Mouse (Mus musculus): ENCODE results near the gene Zzef1. TPM values are rescaled to one million over a fixed set of nuclear protein-coding genes. Genes with fewer than 3 reads are reported as not detected.

Gene Zzef1
- polyA plus RNA-seq, 1 experiment from 2014 or later = 21.6 TPM

GRCm38 (mm10) chr11:72847831-72848628 is 52.0 kb downstream of the Zzef1 start:
- no peak overlapping the region for H3K9ac ChIP-seq (replicated peaks; ENCODE audit: low read depth, low read length)
- no peaks in the 10 kb centered on the region for H3K4me1 ChIP-seq (ENCODE audit: control insufficient read depth, insufficient read depth, low read length)
- ATAC-seq (ENCODE audit: low read depth) = no peak
- no peaks in the 10 kb centered on the region for H3K9me3 ChIP-seq (ENCODE audit: control insufficient read depth, low read length)
- H3K27ac ChIP-seq (ENCODE audit: low read depth, low read length) = no peak overlapping the region
- no peak overlapping the region for H3K4me3 ChIP-seq (ENCODE audit: low read depth, low read length)
- peaks cover 58% of the 10 kb centered on the region for H3K36me3 ChIP-seq (ENCODE audit: control insufficient read depth, insufficient read depth, low read length)
- no peak overlapping the region for H3K4me2 ChIP-seq (ENCODE audit: low read depth, low read length)
- 96% methylated on average over 1 of the region's 1 CpGs for WGBS
- H3K27me3 ChIP-seq (ENCODE audit: control insufficient read depth, insufficient read depth, low read length) = no peaks in the 10 kb centered on the region

- H3K4me3 ChIP-seq (ENCODE audit: low read depth, low read length) = no peak overlapping the region
- no peak overlapping the region for H3K27ac ChIP-seq (ENCODE audit: low read depth, low read length)
- ATAC-seq (ENCODE audit: low read depth) = no peak
- H3K36me3 ChIP-seq (ENCODE audit: control insufficient read depth, insufficient read depth, low read length) = peaks cover 57% of the 10 kb centered on the region
- H3K27me3 ChIP-seq (ENCODE audit: control insufficient read depth, insufficient read depth, low read length) = no peaks in the 10 kb centered on the region
- no peaks in the 10 kb centered on the region for H3K9me3 ChIP-seq (ENCODE audit: control insufficient read depth, low read length)
- H3K4me1 ChIP-seq (ENCODE audit: control insufficient read depth, insufficient read depth, low read length) = no peaks in the 10 kb centered on the region
- no peak overlapping the region for H3K9ac ChIP-seq (replicated peaks; ENCODE audit: low read depth, low read length)
- no peak overlapping the region for H3K4me2 ChIP-seq (ENCODE audit: low read depth, low read length)
- WGBS = 84% methylated on average over 9 of the region's 9 CpGs
Observed at GRCm38 (mm10) chr11:72850419-72851131, 54.5 kb downstream of the Zzef1 start.

- Histone ChIP-seq H3K27me3 (ENCODE audit: control insufficient read depth, insufficient read depth, low read length) (no peaks in the 10 kb centered on the region), H3K4me1 (ENCODE audit: control insufficient read depth, insufficient read depth, low read length) (no peaks in the 10 kb centered on the region), H3K9ac (replicated peaks; ENCODE audit: low read depth, low read length) (no peak overlapping the region), H3K4me2 (ENCODE audit: low read depth, low read length) (no peak overlapping the region), H3K9me3 (ENCODE audit: control insufficient read depth, low read length) (no peaks in the 10 kb centered on the region), H3K4me3 (ENCODE audit: low read depth, low read length) (no peak overlapping the region), H3K36me3 (ENCODE audit: control insufficient read depth, insufficient read depth, low read length) (peaks cover 56% of the 10 kb centered on the region), H3K27ac (ENCODE audit: low read depth, low read length) (no peak overlapping the region)
- 91% methylated on average over 4 of the region's 4 CpGs for WGBS
- ATAC-seq (ENCODE audit: low read depth) = no peak
Observed at GRCm38 (mm10) chr11:72851214-72851613, 55.2 kb downstream of the Zzef1 start.

GRCm38 (mm10) chr11:72852122-72852521 is 56.1 kb downstream of the Zzef1 start:
- no peak for ATAC-seq (ENCODE audit: low read depth)

GRCm38 (mm10) chr11:72853086-72853485 is 57.1 kb downstream of the Zzef1 start:
- Histone ChIP-seq H3K4me3 (ENCODE audit: low read depth, low read length) (no peak overlapping the region), H3K4me2 (ENCODE audit: low read depth, low read length) (no peak overlapping the region), H3K36me3 (ENCODE audit: control insufficient read depth, insufficient read depth, low read length) (peaks cover 57% of the 10 kb centered on the region), H3K27ac (ENCODE audit: low read depth, low read length) (no peak overlapping the region), H3K9ac (replicated peaks; ENCODE audit: low read depth, low read length) (no peak overlapping the region), H3K27me3 (ENCODE audit: control insufficient read depth, insufficient read depth, low read length) (no peaks in the 10 kb centered on the region), H3K4me1 (ENCODE audit: control insufficient read depth, insufficient read depth, low read length) (no peaks in the 10 kb centered on the region), H3K9me3 (ENCODE audit: control insufficient read depth, low read length) (no peaks in the 10 kb centered on the region)
- WGBS = 91% methylated on average over 4 of the region's 4 CpGs
- ATAC-seq (ENCODE audit: low read depth) = no peak

More at GRCm38 (mm10) chr11:72852122-72852521, 56.1 kb downstream of the Zzef1 start:
- H3K4me3 ChIP-seq (ENCODE audit: low read depth, low read length) = no peak overlapping the region
- H3K9ac ChIP-seq (replicated peaks; ENCODE audit: low read depth, low read length) = no peak overlapping the region
- no peaks in the 10 kb centered on the region for H3K27me3 ChIP-seq (ENCODE audit: control insufficient read depth, insufficient read depth, low read length)
- H3K4me1 ChIP-seq (ENCODE audit: control insufficient read depth, insufficient read depth, low read length) = no peaks in the 10 kb centered on the region
- no peak overlapping the region for H3K4me2 ChIP-seq (ENCODE audit: low read depth, low read length)
- H3K27ac ChIP-seq (ENCODE audit: low read depth, low read length) = no peak overlapping the region
- 98% methylated on average over 1 of the region's 1 CpGs for WGBS
- H3K9me3 ChIP-seq (ENCODE audit: control insufficient read depth, low read length) = no peaks in the 10 kb centered on the region
- H3K36me3 ChIP-seq (ENCODE audit: control insufficient read depth, insufficient read depth, low read length) = peaks cover 56% of the 10 kb centered on the region

- no peak for ATAC-seq (ENCODE audit: low read depth)
- no peaks in the 10 kb centered on the region for H3K27me3 ChIP-seq (ENCODE audit: control insufficient read depth, insufficient read depth, low read length)
- H3K4me2 ChIP-seq (ENCODE audit: low read depth, low read length) = no peak overlapping the region
- no peaks in the 10 kb centered on the region for H3K9me3 ChIP-seq (ENCODE audit: control insufficient read depth, low read length)
- peaks cover 48% of the 10 kb centered on the region for H3K36me3 ChIP-seq (ENCODE audit: control insufficient read depth, insufficient read depth, low read length)
- H3K4me3 ChIP-seq (ENCODE audit: low read depth, low read length) = no peak overlapping the region
- 90% methylated on average over 3 of the region's 3 CpGs for WGBS
- no peak overlapping the region for H3K27ac ChIP-seq (ENCODE audit: low read depth, low read length)
- H3K9ac ChIP-seq (replicated peaks; ENCODE audit: low read depth, low read length) = no peak overlapping the region
- H3K4me1 ChIP-seq (ENCODE audit: control insufficient read depth, insufficient read depth, low read length) = no peaks in the 10 kb centered on the region
Observed at GRCm38 (mm10) chr11:72854251-72854650, 58.2 kb downstream of the Zzef1 start.

GRCm38 (mm10) chr11:72856764-72857163 is 60.7 kb downstream of the Zzef1 start:
- 89% methylated on average over 2 of the region's 2 CpGs for WGBS
- no peaks in the 10 kb centered on the region for H3K27me3 ChIP-seq (ENCODE audit: control insufficient read depth, insufficient read depth, low read length)
- ATAC-seq (ENCODE audit: low read depth) = no peak
- H3K9me3 ChIP-seq (ENCODE audit: control insufficient read depth, low read length) = no peaks in the 10 kb centered on the region
- no peak overlapping the region for H3K4me2 ChIP-seq (ENCODE audit: low read depth, low read length)
- no peaks in the 10 kb centered on the region for H3K4me1 ChIP-seq (ENCODE audit: control insufficient read depth, insufficient read depth, low read length)
- peaks cover 53% of the 10 kb centered on the region for H3K36me3 ChIP-seq (ENCODE audit: control insufficient read depth, insufficient read depth, low read length)
- no peak overlapping the region for H3K4me3 ChIP-seq (ENCODE audit: low read depth, low read length)
- no peak overlapping the region for H3K9ac ChIP-seq (replicated peaks; ENCODE audit: low read depth, low read length)
- no peak overlapping the region for H3K27ac ChIP-seq (ENCODE audit: low read depth, low read length)

- Histone ChIP-seq H3K9ac (replicated peaks; ENCODE audit: low read depth, low read length) (no peak overlapping the region), H3K36me3 (ENCODE audit: control insufficient read depth, insufficient read depth, low read length) (peaks cover 59% of the 10 kb centered on the region), H3K4me1 (ENCODE audit: control insufficient read depth, insufficient read depth, low read length) (no peaks in the 10 kb centered on the region), H3K4me2 (ENCODE audit: low read depth, low read length) (no peak overlapping the region), H3K27me3 (ENCODE audit: control insufficient read depth, insufficient read depth, low read length) (no peaks in the 10 kb centered on the region), H3K27ac (ENCODE audit: low read depth, low read length) (no peak overlapping the region), H3K9me3 (ENCODE audit: control insufficient read depth, low read length) (no peaks in the 10 kb centered on the region), H3K4me3 (ENCODE audit: low read depth, low read length) (no peak overlapping the region)
- WGBS = 90% methylated on average over 3 of the region's 3 CpGs
- no peak for ATAC-seq (ENCODE audit: low read depth)
Observed at GRCm38 (mm10) chr11:72861236-72861635, 65.2 kb downstream of the Zzef1 start.

GRCm38 (mm10) chr11:72866446-72866845 is 70.4 kb downstream of the Zzef1 start:
- 88% methylated on average over 7 of the region's 7 CpGs for WGBS
- Histone ChIP-seq H3K27ac (ENCODE audit: low read depth, low read length) (no peak overlapping the region), H3K9ac (replicated peaks; ENCODE audit: low read depth, low read length) (no peak overlapping the region), H3K36me3 (ENCODE audit: control insufficient read depth, insufficient read depth, low read length) (peaks cover 81% of the 10 kb centered on the region), H3K4me1 (ENCODE audit: control insufficient read depth, insufficient read depth, low read length) (no peaks in the 10 kb centered on the region), H3K4me3 (ENCODE audit: low read depth, low read length) (no peak overlapping the region), H3K9me3 (ENCODE audit: control insufficient read depth, low read length) (no peaks in the 10 kb centered on the region), H3K4me2 (ENCODE audit: low read depth, low read length) (no peak overlapping the region), H3K27me3 (ENCODE audit: control insufficient read depth, insufficient read depth, low read length) (no peaks in the 10 kb centered on the region)
- no peak for ATAC-seq (ENCODE audit: low read depth)

Data from neural tube, embryonic 14.5 days (tissue).